Mouse (Mus musculus) adrenal gland, postnatal 10 days (tissue): ENCODE measurements at regions not wholly inside any gene's neighbourhood (a gene's known extent, or its start where the extent isn't known, plus 50 kb on each side); places are given as distances from the start of the nearest gene placed in this dataset.

Experiments used
- DNase-seq: peaks from one replicate; pipeline ENCODE4 v3.0.0; 2021; ENCODE audit warnings: mixed read lengths

DNA sequence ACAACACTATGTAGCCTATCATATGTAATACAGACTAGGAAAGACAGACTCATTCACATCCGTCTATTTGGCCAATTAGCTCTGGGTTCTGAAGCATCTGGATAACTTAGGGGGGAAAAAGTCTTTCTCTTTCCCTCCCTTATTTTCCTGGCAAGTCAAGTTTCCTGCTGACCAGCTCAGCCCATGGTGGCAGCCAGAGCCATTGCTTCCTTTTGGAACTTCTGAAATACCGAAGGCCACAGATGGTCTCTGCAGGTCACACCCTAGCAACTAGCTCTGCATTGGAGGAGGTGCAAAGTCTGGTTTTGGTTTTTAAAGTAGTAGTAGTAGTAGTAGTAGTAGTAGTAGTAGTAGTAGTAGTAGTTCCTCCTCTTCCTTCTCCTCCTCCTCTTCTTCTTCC is 76.6 kb upstream of the Gm15217 start:
- DNase-seq: no peak

DNA sequence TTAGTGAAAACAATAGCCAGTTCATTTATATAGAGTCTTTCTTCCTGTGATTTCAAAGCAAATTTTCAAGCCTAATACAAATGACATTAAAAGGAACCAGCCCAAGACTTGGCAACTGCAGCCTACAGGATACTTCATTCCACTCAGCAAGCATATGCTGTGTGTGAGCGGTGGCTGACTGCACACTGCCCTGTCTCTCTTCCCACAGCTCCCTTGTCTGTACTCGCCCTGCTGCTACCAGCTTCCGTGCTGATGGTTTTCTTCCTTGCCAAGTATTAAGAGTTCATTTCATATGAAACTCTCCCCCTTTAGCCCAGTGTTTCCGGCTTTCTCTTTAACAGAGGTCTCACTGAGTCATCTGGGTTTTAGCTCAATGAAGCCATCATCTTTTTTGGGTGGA is 73.9 kb upstream of the Gm15217 start:
- no peak for DNase-seq

DNA sequence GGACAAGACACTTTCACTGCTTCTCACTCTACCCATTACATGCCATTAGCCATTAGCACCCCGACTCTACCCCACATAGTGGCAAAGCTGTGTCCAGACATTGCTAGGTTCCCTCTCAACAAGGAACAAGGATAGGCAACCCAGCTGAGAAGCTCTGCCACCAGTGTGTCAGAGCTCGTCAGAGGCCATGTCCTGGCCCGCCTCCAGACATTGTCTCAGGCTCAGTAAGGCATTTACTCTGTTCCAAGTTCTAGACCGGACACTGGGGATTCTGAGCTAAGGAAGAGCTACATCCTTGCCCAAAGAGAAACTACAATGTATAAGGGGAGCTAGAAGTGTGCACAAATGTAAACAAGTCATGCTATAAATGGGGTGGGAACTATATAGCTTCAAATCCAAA is 66.2 kb upstream of the Gm15217 start:
- DNase-seq: no peak

DNA sequence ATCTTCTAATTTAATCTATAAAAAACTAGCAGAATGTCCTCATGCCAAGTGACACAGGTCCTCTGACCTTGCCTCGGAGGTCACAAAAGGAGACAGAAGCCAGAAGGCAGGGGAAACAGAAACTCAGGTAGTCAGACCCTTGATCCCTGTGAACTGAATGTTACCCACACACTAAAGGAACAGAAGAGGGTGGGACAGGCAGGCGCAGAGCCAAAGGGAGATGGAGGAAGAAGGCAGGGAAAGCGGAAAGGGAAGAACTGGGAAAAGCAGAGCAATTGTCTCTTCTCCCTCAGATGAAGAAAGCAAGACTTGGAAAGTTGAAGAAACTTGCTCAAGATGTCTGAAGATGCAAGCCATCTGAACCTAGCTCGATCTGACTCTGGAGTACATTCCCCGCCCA is 62.7 kb upstream of the Gm15217 start:
- no peak for DNase-seq

DNA sequence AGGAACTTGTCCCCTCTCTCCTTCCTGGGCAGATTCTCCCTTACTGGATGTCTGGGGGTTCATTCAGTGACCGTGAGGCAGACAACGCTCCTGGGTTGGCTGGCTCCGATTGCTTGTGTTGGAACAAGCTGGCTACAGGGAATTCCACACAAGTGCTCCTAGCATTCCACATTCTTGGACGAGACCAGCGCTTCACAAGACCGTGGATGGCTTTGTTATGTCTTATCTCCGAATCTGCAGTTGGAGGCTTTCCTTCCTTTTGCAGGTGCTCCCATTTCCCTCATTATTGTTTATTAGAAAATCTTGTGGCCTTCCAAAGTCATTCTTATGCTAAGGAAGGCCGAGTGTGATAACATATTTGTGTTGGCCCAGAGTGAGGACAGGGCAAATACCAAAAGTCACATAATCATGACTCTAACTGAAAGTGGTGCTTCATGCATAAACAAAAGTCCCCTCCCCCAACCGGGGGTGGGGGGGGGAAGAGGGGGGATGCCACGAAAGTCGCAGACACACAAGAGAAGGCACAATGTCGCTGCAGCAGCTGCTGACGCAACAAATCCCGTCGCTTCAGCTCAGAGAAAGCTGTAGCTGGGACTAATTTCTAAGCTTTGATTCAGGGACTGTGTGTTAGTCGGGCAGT is 61.7 kb upstream of the Gm15217 start:
- no peak for DNase-seq

DNA sequence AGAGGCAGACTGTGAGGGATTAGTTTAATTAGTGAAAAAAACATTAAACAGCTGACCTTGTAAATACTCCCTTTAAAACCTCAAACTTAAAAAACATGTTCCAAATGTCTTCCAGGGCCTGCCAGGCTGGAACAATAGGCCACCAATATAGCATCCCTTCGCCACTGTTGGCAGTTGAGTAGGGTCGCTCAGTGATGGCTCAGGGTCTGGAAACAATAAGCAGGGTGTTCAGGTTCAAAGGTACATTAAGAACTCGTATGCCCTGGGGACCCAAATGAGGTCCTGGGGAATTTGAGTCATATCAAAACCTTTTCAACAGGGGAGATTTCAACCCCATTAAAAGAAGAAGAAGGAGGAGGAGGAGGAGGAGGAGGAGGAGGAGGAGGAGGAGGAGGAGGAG is 51.1 kb upstream of the Gm15217 start:
- no peak for DNase-seq
